Mouse (Mus musculus) cerebellum, adult 2 months (tissue): ENCODE results near the gene Setdb1.

ENCODE experiments used
- CTCF ChIP-seq: fragments of 200-500 bp; IDR thresholded peaks from 2 replicates; pipeline ENCODE4 v1.5.1; 2011; ENCODE audit warnings: low read depth, mild to moderate bottlenecking, control low read depth, low read length, moderate library complexity, borderline replicate concordance; ENCODE audit not compliant: insufficient read depth
- POLR2A ChIP-seq: fragments of 200-500 bp; IDR thresholded peaks from 2 replicates; pipeline ENCODE4 v1.6.1; 2011; ENCODE audit warnings: low read length, control low read depth, borderline replicate concordance; ENCODE audit not compliant: insufficient read depth

- no peak for TF ChIP-seq CTCF
- no peak for TF ChIP-seq POLR2A
Observed at GRCm38 (mm10) chr3:95313476-95313875, 43.5 kb downstream of the Setdb1 start.
